Mouse (Mus musculus): ENCODE measurements around the gene Pcdh15.

The Pcdh15 gene

GRCm38 (mm10) chr10:73823214-73823613 lies 724.1 kb downstream of the Pcdh15 start:
- DNase-seq = no peak

- no peak for DNase-seq
Observed at GRCm38 (mm10) chr10:73826354-73826753, 727.2 kb downstream of the Pcdh15 start.

- no peak for DNase-seq
Observed at GRCm38 (mm10) chr10:73828781-73829180, 729.6 kb downstream of the Pcdh15 start.

- no peak for DNase-seq
Observed at GRCm38 (mm10) chr10:73844998-73845397, 745.9 kb downstream of the Pcdh15 start.

- no peak for DNase-seq
Observed at GRCm38 (mm10) chr10:73862181-73862580, 763.0 kb downstream of the Pcdh15 start.

GRCm38 (mm10) chr10:73878055-73878728 lies 779.0 kb downstream of the Pcdh15 start:
- DNase-seq = no peak

GRCm38 (mm10) chr10:73878729-73879067 lies 779.6 kb downstream of the Pcdh15 start:
- DNase-seq = no peak

GRCm38 (mm10) chr10:73887771-73888170 lies 788.6 kb downstream of the Pcdh15 start:
- DNase-seq = no peak

GRCm38 (mm10) chr10:73892251-73892650 lies 793.1 kb downstream of the Pcdh15 start:
- no peak for DNase-seq

- DNase-seq = no peak
Observed at GRCm38 (mm10) chr10:73896086-73896607, 797.0 kb downstream of the Pcdh15 start.

- DNase-seq = no peak
Observed at GRCm38 (mm10) chr10:73899165-73899564, 800.0 kb downstream of the Pcdh15 start.

GRCm38 (mm10) chr10:73907626-73908025 lies 808.5 kb downstream of the Pcdh15 start:
- no peak for DNase-seq

- no peak for DNase-seq
Observed at GRCm38 (mm10) chr10:73908568-73908967, 809.4 kb downstream of the Pcdh15 start.

GRCm38 (mm10) chr10:73915170-73915569 lies 816.0 kb downstream of the Pcdh15 start:
- DNase-seq = no peak

GRCm38 (mm10) chr10:73921579-73921978 lies 822.4 kb downstream of the Pcdh15 start:
- no peak for DNase-seq

GRCm38 (mm10) chr10:73928672-73929071 lies 829.5 kb downstream of the Pcdh15 start:
- DNase-seq = no peak

GRCm38 (mm10) chr10:73929718-73930117 lies 830.6 kb downstream of the Pcdh15 start:
- no peak for DNase-seq

GRCm38 (mm10) chr10:73931185-73931584 lies 832.0 kb downstream of the Pcdh15 start:
- DNase-seq = no peak

- no peak for DNase-seq
Observed at GRCm38 (mm10) chr10:73931996-73932679, 833.0 kb downstream of the Pcdh15 start.

- no peak for DNase-seq
Observed at GRCm38 (mm10) chr10:73936121-73936520, 837.0 kb downstream of the Pcdh15 start.

- DNase-seq = no peak
Observed at GRCm38 (mm10) chr10:73938989-73939388, 839.8 kb downstream of the Pcdh15 start.

- no peak for DNase-seq
Observed at GRCm38 (mm10) chr10:73947799-73948198, 848.7 kb downstream of the Pcdh15 start.

- no peak for DNase-seq
Observed at GRCm38 (mm10) chr10:73953362-73953761, 854.2 kb downstream of the Pcdh15 start.

GRCm38 (mm10) chr10:73984057-73984456 lies 884.9 kb downstream of the Pcdh15 start:
- no peak for DNase-seq
